Comparison of ENCODE assay signal across 8 mouse cellular contexts in genomic region chr1:53773994-53774393, GRCm38 (mm10). TPM values are rescaled to one million over a fixed set of nuclear protein-coding genes. Genes with fewer than 3 reads are reported as not detected.
DNase-seq lines count a peak whose midpoint lies in the region; ATAC-seq lines count a peak whose summit lies in the region.

No protein-coding gene starts in this region.

- H3K4me2 ChIP-seq in kidney, embryonic 15.5 days, result no peak overlapping the region
- H3K4me2 ChIP-seq in hindbrain, embryonic 13.5 days, result no peak overlapping the region

- H3K4me3 ChIP-seq in kidney, embryonic 15.5 days (replicated peaks), result no peak overlapping the region
- H3K4me3 ChIP-seq in hindbrain, embryonic 13.5 days, result no peak overlapping the region

- WGBS in kidney, embryonic 15.5 days, result 54% methylated on average over 6 of the region's 6 CpGs
- WGBS in hindbrain, embryonic 13.5 days, result 67% methylated on average over 6 of the region's 6 CpGs

- H3K27ac ChIP-seq in kidney, embryonic 15.5 days, result no peak overlapping the region
- H3K27ac ChIP-seq in hindbrain, embryonic 13.5 days, result no peak overlapping the region

- no peaks in the 10 kb centered on the region for H3K9me3 ChIP-seq in kidney, embryonic 15.5 days (replicated peaks)
- no peaks in the 10 kb centered on the region for H3K9me3 ChIP-seq in hindbrain, embryonic 13.5 days

- DNase-seq in kidney, postnatal 14 days, result peak; percentile 20
- peak; percentile 53 for DNase-seq in lung, postnatal 14 days
- DNase-seq in thymus, postnatal 10 days (ENCODE audit: low spot score in 2 of 2), result peak; percentile 80 to 86
- DNase-seq in right cerebral cortex, postnatal 25 days, result no peak
- no peak for DNase-seq in layer of hippocampus, adult 8-10 months (ENCODE audit: low spot score in 2 of 2)

- no peaks in the 10 kb centered on the region for H3K36me3 ChIP-seq in kidney, embryonic 15.5 days
- no peaks in the 10 kb centered on the region for H3K36me3 ChIP-seq in hindbrain, embryonic 13.5 days

- H3K4me1 ChIP-seq in kidney, embryonic 15.5 days, result no peaks in the 10 kb centered on the region
- no peaks in the 10 kb centered on the region for H3K4me1 ChIP-seq in hindbrain, embryonic 13.5 days (replicated peaks)

- no peak overlapping the region for H3K9ac ChIP-seq in kidney, embryonic 15.5 days
- no peak overlapping the region for H3K9ac ChIP-seq in hindbrain, embryonic 13.5 days

- H3K27me3 ChIP-seq in kidney, embryonic 15.5 days, result no peaks in the 10 kb centered on the region
- no peaks in the 10 kb centered on the region for H3K27me3 ChIP-seq in hindbrain, embryonic 13.5 days

- no peak for ATAC-seq in kidney, embryonic 15.5 days (replicated peaks; ENCODE audit: low FRiP score)
- peak; percentile 96 for ATAC-seq in common myeloid progenitor, adult 5-6 weeks (replicated peaks; ENCODE audit: low read depth, poor library complexity, severe bottlenecking)
- ATAC-seq in hindbrain, embryonic 13.5 days (ENCODE audit: low FRiP score), result no peak

RNA-seq across cellular contexts. Expression of gene Stk17b, which starts 11.0 kb away (rescaled TPM):
- 13.0 and 16.5 TPM in 2 replicates for polyA plus RNA-seq in kidney, embryonic 15.5 days (2015; fragmentation: Nextera tagmentation; extraction: Ambion mirVana)
- 49.9 and 61.7 TPM in 2 replicates for total RNA-seq in common myeloid progenitor, adult 5-6 weeks (2017)
- polyA plus RNA-seq in hindbrain, embryonic 13.5 days (2015; fragmentation: Nextera tagmentation; extraction: Ambion mirVana), result 5.0 and 5.5 TPM in 2 replicates
- total RNA-seq in layer of hippocampus, adult 8-10 months (2022), result 1 to 10 TPM; 4.7 to 7.0 (median 6.3) TPM

Comparison
In these comparisons a context has a peak if more than half of its experiments do, and no peak if none do; other contexts are left out.
1. DNase-seq: peak in kidney, postnatal 14 days (single experiment), lung, postnatal 14 days (single experiment) and thymus, postnatal 10 days (2 of 2); none in right cerebral cortex, postnatal 25 days (single experiment) and layer of hippocampus, adult 8-10 months (0 of 2).